ENCODE assay signal across 13 mouse cellular contexts in the genomic region with DNA sequence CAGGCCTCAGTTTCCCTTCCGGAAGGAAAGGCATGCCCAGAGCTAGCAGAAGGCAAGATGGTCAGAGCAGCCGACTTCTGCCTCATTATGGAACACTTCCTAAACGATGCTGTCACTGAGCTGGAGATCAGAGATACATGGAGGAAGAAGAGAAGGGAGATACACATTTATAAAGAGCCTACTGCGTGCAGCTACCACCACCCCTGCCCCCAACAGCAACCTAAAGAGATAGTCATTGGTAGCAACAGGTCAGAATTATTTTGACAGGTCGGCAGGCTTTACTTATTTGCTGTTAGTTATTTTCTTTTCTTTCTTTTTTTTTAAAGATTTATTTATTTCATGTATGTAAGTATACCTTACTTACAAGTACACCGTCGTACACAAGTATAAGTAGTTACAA.
DNase-seq lines count a peak whose midpoint lies in the region; ATAC-seq and TF ChIP-seq lines count a peak whose summit lies in the region.
"Had no signal": no experiment of that assay in that cellular context is flagged by ENCODE, and none has a peak within 500 bp of the region (broad histone marks: within the 10 kb centered on the region; RNA-seq: fewer than 3 reads in every experiment).

No protein-coding gene starts in this region.

- ATAC-seq in midbrain, embryonic 11.5 days (ENCODE audit: low FRiP score) = no peak
- no peak for ATAC-seq in neural tube, embryonic 15.5 days (ENCODE audit: low FRiP score)

- H3K27ac ChIP-seq in heart, adult 2 months = peak overlapping the region; percentile 26; the same call in 1 of the 2 replicates
- peak overlapping the region; percentile 75; the same call in 1 of the 2 replicates for H3K27ac ChIP-seq in midbrain, embryonic 10.5 days (replicated peaks)
- H3K27ac ChIP-seq in midbrain, embryonic 11.5 days (ENCODE audit: low read depth, low read length) = no peak overlapping the region
- H3K27ac ChIP-seq in limb, embryonic 10.5 days = peak overlapping the region; percentile 82
- H3K27ac ChIP-seq in neural tube, embryonic 15.5 days (replicated peaks) = peak overlapping the region; percentile 81
- H3K27ac ChIP-seq: left cerebral cortex, adult 2 months; liver, embryonic 13.5 days had no signal

- intact Hi-C loops in heart, adult 2 months (cut with DNase I) = loop anchor here (10.0 kb wide), 1 partner anchor 504 kb away; no protein-coding TSS in a partner anchor

- no peak for TF ChIP-seq EP300 in heart, adult 2 months (IDR thresholded peaks at IDR 0.05; ENCODE audit: insufficient read depth, low read depth, low read length)

- no peaks in the 10 kb centered on the region; the same call in 1 of the 2 replicates for H3K79me2 ChIP-seq in heart, adult 2 months (replicated peaks; ENCODE audit: control insufficient read depth, insufficient read depth, low read length)

- no peak overlapping the region for H3K9ac ChIP-seq in heart, adult 2 months (ENCODE audit: low read depth, low read length)
- no peak overlapping the region for H3K9ac ChIP-seq in midbrain, embryonic 11.5 days (ENCODE audit: low read length)
- H3K9ac ChIP-seq in neural tube, embryonic 15.5 days (replicated peaks) = no peak overlapping the region
- H3K9ac ChIP-seq: liver, embryonic 13.5 days had no signal

- no peak for TF ChIP-seq CTCF in heart, adult 2 months (IDR thresholded peaks at IDR 0.05)

- H3K4me2 ChIP-seq in midbrain, embryonic 11.5 days = no peak overlapping the region
- H3K4me2 ChIP-seq in neural tube, embryonic 15.5 days = no peak overlapping the region
- H3K4me2 ChIP-seq: liver, embryonic 13.5 days had no signal

- H3K9me3 ChIP-seq in midbrain, embryonic 10.5 days (replicated peaks) = no peaks in the 10 kb centered on the region
- no peaks in the 10 kb centered on the region for H3K9me3 ChIP-seq in midbrain, embryonic 11.5 days (ENCODE audit: control insufficient read depth, low read length)
- H3K9me3 ChIP-seq in limb, embryonic 10.5 days (replicated peaks) = no peaks in the 10 kb centered on the region
- no peaks in the 10 kb centered on the region for H3K9me3 ChIP-seq in neural tube, embryonic 15.5 days (replicated peaks)
- H3K9me3 ChIP-seq: liver, embryonic 13.5 days had no signal

- TF ChIP-seq POLR2A in heart, adult 2 months (IDR thresholded peaks at IDR 0.05; ENCODE audit: insufficient read depth, low read depth, low read length) = no peak

- H3K4me3 ChIP-seq in heart, adult 2 months = no peak overlapping the region
- no peak overlapping the region for H3K4me3 ChIP-seq in midbrain, embryonic 10.5 days
- no peak overlapping the region for H3K4me3 ChIP-seq in midbrain, embryonic 11.5 days (ENCODE audit: low read depth, low read length)
- no peak overlapping the region for H3K4me3 ChIP-seq in limb, embryonic 10.5 days
- no peak overlapping the region for H3K4me3 ChIP-seq in neural tube, embryonic 15.5 days (replicated peaks)
- H3K4me3 ChIP-seq: left cerebral cortex, adult 2 months; liver, embryonic 13.5 days had no signal

- H3K4me1 ChIP-seq in heart, adult 2 months (ENCODE audit: control insufficient read depth, insufficient read depth, low read length) = peaks cover 18% of the 10 kb centered on the region
- peaks cover 77% of the 10 kb centered on the region for H3K4me1 ChIP-seq in midbrain, embryonic 10.5 days
- H3K4me1 ChIP-seq in midbrain, embryonic 11.5 days (ENCODE audit: control insufficient read depth, insufficient read depth, low read length) = peaks cover 36% of the 10 kb centered on the region
- H3K4me1 ChIP-seq in limb, embryonic 10.5 days = peaks cover 84% of the 10 kb centered on the region
- peaks cover 77% of the 10 kb centered on the region for H3K4me1 ChIP-seq in neural tube, embryonic 15.5 days

- no peaks in the 10 kb centered on the region for H3K36me3 ChIP-seq in heart, adult 2 months (ENCODE audit: control insufficient read depth, insufficient read depth, low read length)
- H3K36me3 ChIP-seq in midbrain, embryonic 10.5 days = peaks cover 87% of the 10 kb centered on the region
- peaks cover 7% of the 10 kb centered on the region for H3K36me3 ChIP-seq in midbrain, embryonic 11.5 days (ENCODE audit: control insufficient read depth, insufficient read depth, low read length)
- H3K36me3 ChIP-seq in limb, embryonic 10.5 days = peaks cover 78% of the 10 kb centered on the region
- H3K36me3 ChIP-seq in neural tube, embryonic 15.5 days = peaks cover 4% of the 10 kb centered on the region; the same call in 1 of the 2 replicates
- H3K36me3 ChIP-seq: G1E had no signal

- H3K27me3 ChIP-seq in heart, adult 2 months (ENCODE audit: control insufficient read depth, insufficient read depth, low read length) = no peaks in the 10 kb centered on the region
- no peaks in the 10 kb centered on the region for H3K27me3 ChIP-seq in midbrain, embryonic 10.5 days (ENCODE audit: low read depth, poor library complexity, severe bottlenecking)
- H3K27me3 ChIP-seq in midbrain, embryonic 11.5 days (ENCODE audit: control insufficient read depth, insufficient read depth, low read length) = no peaks in the 10 kb centered on the region
- H3K27me3 ChIP-seq in limb, embryonic 10.5 days (ENCODE audit: low read depth, poor library complexity, severe bottlenecking) = no peaks in the 10 kb centered on the region
- no peaks in the 10 kb centered on the region for H3K27me3 ChIP-seq in neural tube, embryonic 15.5 days (replicated peaks)
- H3K27me3 ChIP-seq: liver, embryonic 13.5 days had no signal

- no peak for DNase-seq in heart, adult 2 months
- no peak for DNase-seq in heart, adult 18-20 months
- DNase-seq in midbrain, embryonic 10.5 days (ENCODE audit: low spot score) = no peak
- DNase-seq in midbrain, embryonic 11.5 days (ENCODE audit: low spot score, missing footprints) = no peak
- DNase-seq in limb, embryonic 10.5 days (ENCODE audit: low spot score) = no peak
- no peak for DNase-seq in left cerebral cortex, adult 11 months (ENCODE audit: low spot score)
- no peak for DNase-seq in urinary bladder, postnatal 25 days (ENCODE audit: low spot score)
- DNase-seq: liver, embryonic 13.5 days; lung, postnatal 4 days; retina, postnatal 1 day had no signal

- 83% methylated on average over 7 of the region's 7 CpGs for WGBS in heart, adult 2 months
- 91% methylated on average over 7 of the region's 7 CpGs for WGBS in midbrain, embryonic 10.5 days
- 94% methylated on average over 7 of the region's 7 CpGs for WGBS in midbrain, embryonic 11.5 days
- WGBS in limb, embryonic 10.5 days = 82% methylated on average over 7 of the region's 7 CpGs
- 92% methylated on average over 7 of the region's 7 CpGs for WGBS in neural tube, embryonic 15.5 days
